Mouse (Mus musculus) bone marrow, adult 2 months (tissue): ENCODE results near the gene Gbf1.

Experiments used
- CTCF ChIP-seq: fragments of 200-500 bp; IDR thresholded peaks from 2 replicates; pipeline ENCODE4 v1.5.1; 2011; ENCODE audit warnings: low read length, control low read depth; ENCODE audit not compliant: control insufficient read depth, insufficient read depth
- POLR2A ChIP-seq: fragments of 200-500 bp; IDR thresholded peaks from 2 replicates; pipeline ENCODE4 v1.6.1; 2011; ENCODE audit warnings: low read depth, mild to moderate bottlenecking, control low read depth, low read length, borderline replicate concordance; ENCODE audit not compliant: control insufficient read depth

DNA sequence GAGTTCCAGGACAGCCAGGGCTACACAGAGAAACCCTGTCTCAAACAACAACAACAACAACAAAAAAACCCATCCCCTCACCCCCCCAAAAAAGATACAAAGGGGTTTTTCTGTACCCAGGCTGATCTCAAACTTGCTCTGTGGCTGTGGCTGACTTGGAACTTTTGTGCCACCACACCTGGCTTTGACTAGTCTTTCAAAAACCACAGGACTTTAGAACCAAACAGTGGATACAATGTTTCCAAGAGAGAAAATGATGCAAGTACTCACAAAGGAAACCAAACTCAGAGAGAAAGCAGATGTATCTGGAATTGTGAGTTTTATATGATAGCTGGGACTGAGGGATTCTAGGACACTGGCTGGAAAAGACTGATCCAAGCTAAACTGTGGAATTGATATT lies 27.7 kb upstream of the Gbf1 start:
- TF ChIP-seq CTCF (no peak), POLR2A (no peak)
